8 mouse cellular contexts compared by ENCODE assay signal in genomic region chr1:18058211-18058971, GRCm38 (mm10).
DNase-seq lines count a peak whose midpoint lies in the region; ATAC-seq lines count a peak whose summit lies in the region.

No protein-coding gene starts in this region.

- no peak overlapping the region for H3K27ac ChIP-seq in kidney, embryonic 14.5 days (ENCODE audit: low read depth, low read length)
- H3K27ac ChIP-seq in hindbrain, embryonic 10.5 days, result peak overlapping the region; percentile 78
- H3K27ac ChIP-seq in limb, embryonic 12.5 days, result no peak overlapping the region

- no peaks in the 10 kb centered on the region for H3K36me3 ChIP-seq in kidney, embryonic 14.5 days (ENCODE audit: control insufficient read depth, insufficient read depth, low read length)
- H3K36me3 ChIP-seq in hindbrain, embryonic 10.5 days, result no peaks in the 10 kb centered on the region
- H3K36me3 ChIP-seq in limb, embryonic 12.5 days, result no peaks in the 10 kb centered on the region

- H3K4me2 ChIP-seq in kidney, embryonic 14.5 days (replicated peaks; ENCODE audit: low read depth, low read length), result peak overlapping the region; percentile 97
- peak overlapping the region; percentile 97 for H3K4me2 ChIP-seq in limb, embryonic 12.5 days

- peak overlapping the region; percentile 57 for H3K4me3 ChIP-seq in kidney, embryonic 14.5 days (ENCODE audit: low read length)
- peak overlapping the region; percentile 71 for H3K4me3 ChIP-seq in hindbrain, embryonic 10.5 days
- peak overlapping the region; percentile 61 for H3K4me3 ChIP-seq in limb, embryonic 12.5 days (replicated peaks)

- H3K27me3 ChIP-seq in kidney, embryonic 14.5 days (ENCODE audit: control insufficient read depth, insufficient read depth, low read length), result peaks cover 34% of the 10 kb centered on the region
- peaks cover 59% of the 10 kb centered on the region for H3K27me3 ChIP-seq in hindbrain, embryonic 10.5 days (ENCODE audit: insufficient read depth, poor library complexity, severe bottlenecking)
- peaks cover 43% of the 10 kb centered on the region for H3K27me3 ChIP-seq in limb, embryonic 12.5 days

- 0 out of 2 replicates have a peak, but pooled peaks cover 3% of the 10 kb centered on the region for H3K4me1 ChIP-seq in kidney, embryonic 14.5 days (ENCODE audit: control insufficient read depth, insufficient read depth, low read length)
- H3K4me1 ChIP-seq in hindbrain, embryonic 10.5 days (replicated peaks), result peaks cover 18% of the 10 kb centered on the region; the same call in 1 of the 2 replicates
- H3K4me1 ChIP-seq in limb, embryonic 12.5 days (replicated peaks), result peaks cover 10% of the 10 kb centered on the region; the same call in 1 of the 2 replicates

- WGBS in kidney, embryonic 14.5 days, result under 1% methylated on average over 73 of the region's 77 CpGs
- under 1% methylated on average over 77 of the region's 77 CpGs for WGBS in hindbrain, embryonic 10.5 days
- WGBS in limb, embryonic 12.5 days, result under 1% methylated on average over 77 of the region's 77 CpGs

- no peaks in the 10 kb centered on the region for H3K9me3 ChIP-seq in kidney, embryonic 14.5 days (ENCODE audit: control insufficient read depth, low read length)
- H3K9me3 ChIP-seq in hindbrain, embryonic 10.5 days, result no peaks in the 10 kb centered on the region
- no peaks in the 10 kb centered on the region for H3K9me3 ChIP-seq in limb, embryonic 12.5 days

- ATAC-seq in kidney, embryonic 14.5 days (ENCODE audit: low FRiP score, low TSS enrichment), result peak; percentile 82
- peak; percentile 69; the same call in 1 of the 2 replicates for ATAC-seq in limb, embryonic 12.5 days (ENCODE audit: insufficient number of reproducible peaks, insufficient read depth, low FRiP score, low TSS enrichment, low read depth)
- no peak for ATAC-seq in activated CD4-positive, CD25-positive, alpha-beta regulatory T cell, adult 4 months

- H3K9ac ChIP-seq in kidney, embryonic 14.5 days (ENCODE audit: low read depth, low read length), result peak overlapping the region; percentile 56
- peak overlapping the region; percentile 63 for H3K9ac ChIP-seq in limb, embryonic 12.5 days (replicated peaks)

- no peak for DNase-seq in kidney, adult 18-20 months
- peak; percentile 3 for DNase-seq in cerebellum, postnatal 36 days
- DNase-seq in hindbrain, embryonic 10.5 days (ENCODE audit: low spot score), result peak; percentile 74
- peak; percentile 61 for DNase-seq in retina, embryonic 14.5 days (ENCODE audit: low spot score)
- no peak for DNase-seq in MN1 (ENCODE audit: low spot score)

Comparison
In these comparisons a context has a peak if more than half of its experiments do, and no peak if none do; other contexts are left out.
1. DNase-seq: peak in cerebellum, postnatal 36 days (2 of 2), hindbrain, embryonic 10.5 days (single experiment) and retina, embryonic 14.5 days (single experiment); none in kidney, adult 18-20 months (single experiment) and MN1 (single experiment).
2. Peak in every context shown above with its lines, with median percentiles within 50 percentile points of each other: H3K4me3 ChIP-seq.